Mouse (Mus musculus): ENCODE data around the gene Cdk17.
A peak's percentile ranks its signal among the peaks of the same experiment; 100 is the strongest.

Cdk17 gene

DNA sequence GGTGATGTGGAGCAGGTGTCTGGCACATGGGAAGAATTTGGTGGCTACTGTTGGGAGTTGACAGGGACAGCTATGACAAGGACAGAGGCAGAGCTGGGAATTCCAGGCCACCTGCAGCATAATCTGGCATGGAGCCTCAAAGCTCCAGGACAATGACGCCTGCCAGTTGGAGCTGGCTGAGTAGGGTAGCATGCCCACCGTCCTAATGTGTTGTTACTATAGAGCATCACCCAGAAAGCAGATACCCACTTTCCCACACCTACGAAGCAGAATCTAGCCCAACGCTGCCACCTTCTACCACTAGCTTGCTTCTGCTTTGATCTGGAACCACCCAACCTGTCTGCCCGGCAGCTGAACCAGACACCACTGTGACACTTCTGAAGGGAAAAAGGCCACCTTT, 103.3 kb downstream of the Cdk17 start:
- no peak for DNase-seq

- DNase-seq = no peak
Observed at GRCm38 (mm10) chr10:93265833-93266232, 105.2 kb downstream of the Cdk17 start.

DNA sequence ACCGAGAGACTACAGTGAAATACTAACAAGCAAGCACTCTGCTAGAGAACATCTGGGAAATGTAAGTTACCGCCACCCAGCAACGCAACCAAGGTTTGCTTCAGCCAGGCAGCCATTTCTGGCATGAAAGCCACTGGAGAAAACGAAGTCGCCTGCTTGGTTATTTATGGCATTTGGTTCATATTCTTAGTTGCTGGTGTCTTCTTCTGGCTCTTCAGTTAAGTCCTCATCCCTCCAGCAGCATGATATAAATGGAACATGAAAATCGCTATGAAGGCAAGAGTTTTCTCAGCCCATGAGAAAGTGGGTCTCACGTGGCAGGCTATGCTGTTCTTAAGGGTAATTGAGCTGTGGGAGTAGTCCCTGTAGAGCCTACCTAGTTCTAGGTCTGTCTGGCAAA, 105.8 kb downstream of the Cdk17 start:
- no peak for DNase-seq

GRCm38 (mm10) chr10:93267509-93267908, 106.8 kb downstream of the Cdk17 start:
- no peak for DNase-seq

GRCm38 (mm10) chr10:93268339-93268738, 107.7 kb downstream of the Cdk17 start:
- no peak for DNase-seq

DNA sequence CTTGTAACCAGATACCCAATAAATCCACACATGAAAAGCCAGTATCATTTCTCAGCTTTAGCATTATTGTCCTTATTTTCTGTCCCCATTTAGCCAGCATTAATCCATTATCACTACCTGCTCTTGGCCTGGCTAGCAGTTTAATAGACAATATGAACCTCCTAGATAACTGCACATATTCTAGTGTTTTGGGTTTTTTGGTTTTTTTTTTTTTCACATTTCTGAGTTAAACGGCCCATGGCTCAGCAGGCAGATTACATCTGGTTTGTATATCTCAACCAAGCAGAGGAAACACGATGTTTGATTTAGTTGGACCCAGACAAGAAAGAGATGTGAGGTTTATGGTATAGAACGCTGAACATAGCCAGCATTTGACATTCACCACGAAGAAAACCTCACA, 109.1 kb downstream of the Cdk17 start:
- no peak for DNase-seq

- DNase-seq = no peak
Observed at GRCm38 (mm10) chr10:93270889-93271460, 110.3 kb downstream of the Cdk17 start.

DNA sequence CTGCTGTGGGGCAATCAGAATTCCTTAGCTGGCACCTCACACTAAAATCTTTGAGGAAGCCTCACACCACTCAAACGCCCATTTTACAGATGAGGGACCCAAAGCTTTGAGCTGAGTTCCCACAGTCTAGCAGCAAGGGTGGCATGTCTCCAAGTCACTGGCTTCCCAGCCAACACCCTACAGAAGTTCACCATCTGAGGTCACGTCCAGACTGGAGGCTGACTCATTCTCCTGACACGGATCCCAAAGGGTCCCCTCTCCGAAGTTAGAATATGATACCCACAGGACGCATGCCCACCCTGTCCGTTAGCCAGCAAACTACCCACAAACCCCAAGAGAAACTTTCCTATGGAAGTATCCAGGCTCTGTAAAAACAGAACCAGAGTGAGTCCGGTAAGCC, 111.2 kb downstream of the Cdk17 start:
- no peak for DNase-seq

GRCm38 (mm10) chr10:93272986-93273982, 112.6 kb downstream of the Cdk17 start:
- DNase-seq = no peak

DNA sequence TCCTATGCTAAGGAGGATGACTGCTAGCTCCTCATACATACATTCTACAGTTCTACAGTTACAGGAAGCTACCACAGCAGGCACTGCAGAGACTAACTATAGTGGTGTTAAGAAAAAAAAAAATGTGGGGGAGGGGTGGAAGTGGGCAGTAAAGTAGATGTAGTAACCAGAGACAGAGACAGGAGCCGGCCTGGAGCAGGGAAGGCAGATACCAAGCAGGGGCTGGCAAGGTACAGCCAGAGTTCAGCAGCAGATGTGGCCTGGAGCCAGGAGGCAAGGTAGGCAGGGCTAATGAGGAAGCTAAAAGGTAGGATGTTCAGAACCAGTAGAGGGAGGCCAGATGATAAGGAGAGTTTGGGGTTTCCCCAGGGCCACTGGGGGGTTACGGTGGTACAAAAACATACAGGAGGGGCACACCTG, 113.6 kb downstream of the Cdk17 start:
- DNase-seq = no peak

DNA sequence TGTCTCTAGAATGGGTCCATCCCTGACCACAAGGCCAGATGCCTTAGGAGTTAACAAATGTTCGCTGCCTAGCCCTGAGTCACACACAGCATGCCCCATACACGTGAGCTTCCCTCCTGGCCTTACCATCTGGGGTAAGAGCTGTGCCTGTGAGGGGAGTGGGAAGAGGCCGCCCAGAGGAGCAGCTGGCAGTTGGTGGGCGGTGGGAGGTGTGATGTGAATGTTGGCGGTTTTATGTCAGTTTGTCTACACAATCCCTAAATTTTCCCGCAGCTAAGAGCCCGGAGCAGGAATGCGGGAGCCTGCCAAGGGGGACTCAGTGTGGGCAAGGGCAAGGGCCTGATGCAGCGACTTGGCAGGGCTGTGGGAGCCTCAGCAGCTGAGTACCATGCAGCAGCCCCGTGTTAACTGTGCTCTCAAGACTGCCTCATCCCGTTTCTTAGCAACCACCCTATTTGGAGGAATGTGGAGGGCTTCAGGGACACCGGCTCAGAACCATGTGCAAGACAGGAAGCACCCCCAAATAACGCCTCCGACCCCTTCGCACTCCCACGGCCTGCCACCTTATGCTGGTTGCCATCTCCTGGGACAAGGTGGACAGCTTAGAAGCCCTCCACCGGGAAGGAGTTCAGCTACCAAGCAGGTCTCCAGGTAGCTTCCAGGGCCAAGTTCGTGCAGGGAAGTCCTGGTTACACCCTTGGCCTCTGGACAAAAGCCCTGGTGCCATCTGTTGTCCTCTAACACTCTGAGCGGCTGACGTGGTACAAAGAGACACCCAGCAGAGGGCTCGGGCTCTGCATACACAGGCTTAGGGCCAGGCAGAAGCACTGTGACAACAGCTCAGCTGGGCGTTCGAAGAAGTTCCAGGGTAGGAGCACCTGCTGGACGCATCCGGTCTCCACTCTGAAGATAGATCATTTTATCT, 114.8 kb downstream of the Cdk17 start:
- DNase-seq = no peak

GRCm38 (mm10) chr10:93276349-93276763, 115.7 kb downstream of the Cdk17 start:
- peak; percentile 63 for DNase-seq

GRCm38 (mm10) chr10:93276857-93277256, 116.2 kb downstream of the Cdk17 start:
- no peak for DNase-seq

DNA sequence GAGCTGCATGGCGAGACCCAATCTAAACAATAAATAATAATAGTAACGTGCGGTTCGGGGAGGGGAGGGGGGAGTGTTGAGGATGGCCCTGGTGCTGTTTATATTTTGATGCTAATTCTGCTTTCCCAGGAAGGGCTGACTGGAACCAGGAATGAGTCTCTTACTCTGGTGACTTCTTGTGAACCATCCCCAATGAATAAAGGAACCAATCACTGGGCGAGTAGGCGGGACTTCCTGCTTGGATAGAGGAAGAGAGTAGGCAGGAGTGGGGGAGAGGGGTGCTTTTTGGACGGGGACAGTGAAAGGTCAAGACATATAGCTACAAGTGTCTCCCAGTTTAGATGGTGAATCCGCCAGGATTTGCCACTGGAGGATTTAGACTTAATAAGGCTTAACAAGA, 117.7 kb downstream of the Cdk17 start:
- DNase-seq = no peak

GRCm38 (mm10) chr10:93279062-93279461, 118.4 kb downstream of the Cdk17 start:
- DNase-seq = no peak

DNA sequence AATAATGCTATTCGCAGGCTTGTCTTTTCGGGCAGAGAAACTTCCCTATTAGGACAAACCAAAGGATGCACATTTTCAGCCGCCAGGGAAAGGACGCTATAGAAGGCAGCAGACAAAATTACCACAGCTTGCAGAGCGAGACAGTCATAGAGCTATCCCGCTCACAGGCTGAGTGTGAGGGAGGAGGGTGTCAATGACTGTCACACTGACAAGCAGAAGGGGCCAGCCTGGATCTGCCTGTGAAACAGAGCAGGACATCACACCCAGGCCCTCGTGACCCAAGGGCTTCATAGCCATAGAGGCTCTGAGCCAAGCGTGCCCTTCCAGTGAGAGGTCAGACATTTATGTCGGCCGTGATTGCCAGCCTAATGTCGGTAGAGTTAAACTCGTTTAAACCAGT, 119.9 kb downstream of the Cdk17 start:
- DNase-seq = no peak

- no peak for DNase-seq
Observed at GRCm38 (mm10) chr10:93281092-93281491, 120.4 kb downstream of the Cdk17 start.

DNA sequence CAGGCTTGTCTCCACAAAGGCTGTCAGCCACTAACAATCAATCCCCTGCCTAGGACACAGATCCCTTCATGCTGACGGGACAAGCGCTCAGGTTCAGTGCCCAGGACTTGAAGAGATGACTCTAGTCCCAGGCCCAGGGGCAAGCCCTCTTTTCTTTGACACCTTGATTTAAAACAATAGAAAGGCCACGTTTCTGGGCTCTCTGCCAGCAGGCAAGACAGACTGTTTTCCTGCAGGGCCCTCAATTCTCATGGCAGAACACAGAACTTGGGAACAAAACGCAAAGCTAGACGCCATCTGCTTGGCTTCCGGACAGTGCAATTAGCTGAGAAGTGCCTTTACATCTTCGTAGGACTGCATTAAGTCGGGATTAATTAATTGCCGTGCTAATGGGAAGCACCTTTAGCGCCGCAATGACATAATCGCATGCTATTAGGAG, 121.9 kb downstream of the Cdk17 start:
- DNase-seq = no peak

- DNase-seq = no peak
Observed at GRCm38 (mm10) chr10:93283258-93283657, 122.6 kb downstream of the Cdk17 start.

GRCm38 (mm10) chr10:93285489-93285888, 124.8 kb downstream of the Cdk17 start:
- no peak for DNase-seq

DNA sequence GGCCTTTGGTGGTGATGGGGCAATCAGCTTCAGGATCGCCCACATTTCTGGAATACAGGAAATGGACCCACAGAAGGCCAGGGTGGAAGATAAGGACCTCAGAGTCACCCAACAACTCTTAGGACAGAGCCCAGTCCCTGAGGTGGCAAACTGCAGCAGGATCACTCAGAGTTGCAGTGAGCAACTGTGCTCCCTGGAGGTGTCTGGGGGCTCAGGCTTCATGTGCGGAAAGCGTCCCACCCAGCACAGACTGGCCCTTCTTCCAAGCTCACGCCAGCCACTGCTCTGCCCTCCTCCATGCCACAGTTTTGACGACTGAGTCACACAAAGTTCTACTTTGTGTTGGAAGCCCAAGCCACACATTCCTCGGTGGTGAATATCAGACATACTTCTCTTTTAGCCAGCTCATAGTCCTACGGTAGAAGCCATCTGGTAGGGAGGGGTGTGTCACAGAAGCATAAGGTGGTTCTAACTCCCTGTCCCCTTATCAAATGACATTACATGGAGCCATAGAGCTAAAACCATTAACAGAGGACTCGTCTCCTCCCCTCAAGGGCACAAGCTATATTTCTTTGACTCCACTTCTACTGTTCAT, 127.0 kb downstream of the Cdk17 start:
- no peak for DNase-seq

DNA sequence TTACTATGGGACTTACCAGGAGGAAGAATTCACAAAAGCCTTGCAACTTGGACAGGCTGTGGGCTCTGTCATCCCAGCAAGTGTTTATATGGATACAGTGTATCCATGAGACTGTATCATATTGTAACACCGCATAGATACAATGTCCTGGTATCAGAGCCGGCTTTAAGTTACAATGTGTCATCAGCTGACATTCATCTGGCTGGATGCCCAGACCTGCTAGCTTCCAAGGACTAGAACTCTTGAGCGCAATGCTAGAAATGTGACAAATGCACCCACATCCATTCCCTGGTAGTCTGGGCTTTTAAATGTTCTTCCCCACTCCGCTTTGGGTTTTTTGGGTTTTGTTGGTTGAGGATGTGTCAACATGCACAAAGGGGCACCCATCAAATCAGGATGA, 127.7 kb downstream of the Cdk17 start:
- DNase-seq = no peak

DNA sequence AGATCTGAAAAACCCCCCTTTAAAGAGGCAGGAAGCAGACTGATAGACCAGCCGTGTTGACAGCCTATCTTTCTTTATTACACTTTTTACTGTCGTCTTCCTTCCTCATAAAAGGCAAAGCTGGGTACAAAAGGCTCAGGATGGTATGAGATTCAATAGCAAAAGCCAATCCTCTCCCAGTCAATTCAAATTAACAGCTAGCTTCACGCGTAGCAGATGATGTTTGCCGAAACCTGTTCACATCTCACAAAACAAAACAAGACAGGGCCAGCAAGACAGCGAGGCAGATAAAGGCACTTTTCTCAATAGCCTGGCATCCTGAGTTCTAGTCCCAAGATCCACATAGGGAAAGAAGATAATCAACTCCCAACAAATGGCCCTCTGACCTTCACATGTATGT, 128.7 kb downstream of the Cdk17 start:
- DNase-seq = no peak

All from embryo, embryonic 11 days (tissue).